Mouse (Mus musculus) spleen, adult 2 months (tissue): ENCODE results near the gene BC024063. TPM values are rescaled to one million over a fixed set of nuclear protein-coding genes. Genes with fewer than 3 reads are reported as not detected.

Experiments used
- DNase-seq, 2 experiments: peaks; one replicate each; pipeline versions ENCODE4 v3.0.0 to v3.0.0-alpha.2; 2012 to 2021; ENCODE audit warnings: low spot score in 2 of 2, low read depth in 1 of 2
- H3K27ac ChIP-seq: fragments of 200-500 bp; 2 replicates; pipeline ENCODE4 v1.5.1; 2012; ENCODE audit warnings: low read length, inconsistent platforms; ENCODE audit not compliant: insufficient read depth
- H3K27me3 ChIP-seq: fragments of 200-500 bp; 2 replicates; pipeline ENCODE4 v1.6.1; 2012; ENCODE audit warnings: mild to moderate bottlenecking, moderate library complexity, low read length, inconsistent platforms; ENCODE audit not compliant: control insufficient read depth, insufficient read depth
- H3K36me3 ChIP-seq: fragments of 200-500 bp; 2 replicates; pipeline ENCODE4 v1.6.1; 2012; ENCODE audit warnings: mild to moderate bottlenecking, low read length, inconsistent platforms; ENCODE audit not compliant: control insufficient read depth, insufficient read depth
- H3K4me1 ChIP-seq: fragments of 200-500 bp; 2 replicates; pipeline ENCODE4 v1.6.1; 2011; ENCODE audit warnings: inconsistent platforms; ENCODE audit not compliant: control insufficient read depth, insufficient read depth, insufficient read length
- H3K4me3 ChIP-seq: fragments of 200-500 bp; 2 replicates; pipeline ENCODE4 v1.5.1; 2011; ENCODE audit warnings: mild to moderate bottlenecking, inconsistent platforms; ENCODE audit not compliant: insufficient read depth, insufficient read length; ENCODE audit errors: extremely low read depth
- CTCF ChIP-seq: fragments of 200-500 bp; IDR thresholded peaks from 2 replicates; pipeline ENCODE4 v1.5.1; 2011; ENCODE audit warnings: mild to moderate bottlenecking, inconsistent platforms; ENCODE audit not compliant: insufficient read depth, insufficient read length, insufficient replicate concordance; ENCODE audit errors: extremely low read depth
- POLR2A ChIP-seq: fragments of 200-500 bp; IDR thresholded peaks from 2 replicates; pipeline ENCODE4 v1.6.1; 2011; ENCODE audit warnings: low read depth, low read length, inconsistent platforms
- WGBS: fragments of 180-500 bp; shearing (Covaris S2); methylation state at CpG from one replicate; pipeline ENCODE4 v1.1.7; 2018; 5-methylcytosine and 5-hydroxymethylcytosine counted together
- polyA plus RNA-seq: library from polyadenylated mRNA; depleted of rRNA; stranded (reverse); fragments of >200 nt; gene quantifications from 2 replicates; pipeline ENCODE4 v1.2.3, GENCODE M21; 2012; rRNA removed

Gene BC024063
- polyA plus RNA-seq, 1 experiment: 0.13 TPM

GRCm38 (mm10) chr10:82127850-82128401 is 44.8 kb downstream of the BC024063 start, which contains the start of gene AU041133:
AU041133 (plus strand) TSS chr10:82128013.
- peak within 1 kb of the TSS; percentile 70 for H3K4me3 ChIP-seq
- no peaks in the 10 kb centered on the region for H3K36me3 ChIP-seq
- peak within 1 kb of the TSS; percentile 62 for H3K27ac ChIP-seq
- H3K4me1 ChIP-seq: no peaks in the 10 kb centered on the region
- H3K27me3 ChIP-seq: no peaks in the 10 kb centered on the region
- peak; percentile 68 to 84 for DNase-seq
- TF ChIP-seq POLR2A (peak; percentile 56), CTCF (no peak)
- 2% methylated on average over 41 of the region's 41 CpGs for WGBS

GRCm38 (mm10) chr10:82145282-82145681 is 62.1 kb downstream of the BC024063 start:
- TF ChIP-seq POLR2A (no peak), CTCF (no peak)
- DNase-seq: no peak
- Histone ChIP-seq H3K4me3 (no peak overlapping the region), H3K27ac (no peak overlapping the region), H3K4me1 (no peaks in the 10 kb centered on the region), H3K27me3 (no peaks in the 10 kb centered on the region), H3K36me3 (peaks cover 21% of the 10 kb centered on the region)
- 92% methylated on average over 1 of the region's 1 CpGs for WGBS

GRCm38 (mm10) chr10:82147571-82147970 is 64.4 kb downstream of the BC024063 start:
- no peak for TF ChIP-seq POLR2A
- Histone ChIP-seq H3K27ac (no peak overlapping the region), H3K4me1 (no peaks in the 10 kb centered on the region), H3K27me3 (no peaks in the 10 kb centered on the region), H3K36me3 (peaks cover 28% of the 10 kb centered on the region), H3K4me3 (no peak overlapping the region)
- DNase-seq: no peak
- 86% methylated on average over 4 of the region's 4 CpGs for WGBS

Other genes starting within 250 kb of the BC024063 start
- 0.28 TPM in 1 of 2 replicates, not detected in the other for gene Gm32687, start 219.4 kb upstream of the BC024063 start, polyA plus RNA-seq
- 0.02 and 0.07 TPM in 2 replicates for gene Zfp781, start 152.9 kb upstream of the BC024063 start, polyA plus RNA-seq
- gene Zfp873, start 35.2 kb upstream of the BC024063 start, polyA plus RNA-seq: 0.99 and 1.4 TPM in 2 replicates
- gene AU041133, start 44.7 kb downstream of the BC024063 start, polyA plus RNA-seq: 0.19 and 0.22 TPM in 2 replicates
- 0.28 and 0.39 TPM in 2 replicates for gene Zfp938, start 157.9 kb downstream of the BC024063 start, polyA plus RNA-seq
- gene 4932415D10Rik, start 233.2 kb downstream of the BC024063 start, polyA plus RNA-seq: not detected in 2 replicates